Mouse (Mus musculus) stomach, postnatal 0 days (tissue): ENCODE measurements around the gene Pou3f1. TPM values are rescaled to one million over a fixed set of nuclear protein-coding genes. Genes with fewer than 3 reads are reported as not detected.

Experiments used
- ATAC-seq: fragments of 200-750 bp; cut with Nextera tagmentation; 2 replicates; pipeline ENCODE4 v1.8.0; 2017; ENCODE audit not compliant: low FRiP score, low TSS enrichment
- DNase-seq: peaks from one replicate; pipeline ENCODE4 v3.0.0-alpha.2; 2016; ENCODE audit warnings: low spot score
- H3K27ac ChIP-seq: fragments of 300-500 bp; sonication (generic); replicated peaks from 2 replicates; pipeline ENCODE4 v1.5.1; 2014; ENCODE audit warnings: mild to moderate bottlenecking, control low read depth
- H3K27me3 ChIP-seq: fragments of 300-500 bp; sonication (generic); 2 replicates; pipeline ENCODE4 v1.6.1; 2014; ENCODE audit warnings: low read length; ENCODE audit not compliant: control insufficient read depth, insufficient read depth
- H3K36me3 ChIP-seq: fragments of 300-500 bp; sonication (generic); 2 replicates; pipeline ENCODE4 v1.6.1; 2014; ENCODE audit warnings: low read length, mixed read lengths; ENCODE audit not compliant: control insufficient read depth, insufficient read depth
- H3K4me1 ChIP-seq: fragments of 300-500 bp; sonication (generic); replicated peaks from 2 replicates; pipeline ENCODE4 v1.6.1; 2014; ENCODE audit warnings: antibody characterized with exemption; ENCODE audit not compliant: control insufficient read depth, insufficient read depth
- H3K4me2 ChIP-seq: fragments of 300-500 bp; sonication (generic); replicated peaks from 2 replicates; pipeline ENCODE4 v1.6.1; 2014; ENCODE audit warnings: low read depth, mild to moderate bottlenecking, control low read depth, moderate library complexity
- H3K4me3 ChIP-seq: fragments of 300-500 bp; sonication (generic); 2 replicates; pipeline ENCODE4 v1.5.1; 2014; ENCODE audit warnings: low read depth, low read length, control low read depth
- H3K9ac ChIP-seq: fragments of 300-500 bp; sonication (generic); 2 replicates; pipeline ENCODE4 v1.6.1; 2014; ENCODE audit warnings: mild to moderate bottlenecking, low read length, control low read depth, mixed read lengths
- H3K9me3 ChIP-seq: fragments of 300-500 bp; sonication (generic); 2 replicates; pipeline ENCODE4 v1.6.1; 2016; ENCODE audit warnings: low read length; ENCODE audit not compliant: control insufficient read depth
- CTCF ChIP-seq: IDR thresholded peaks from 2 replicates; pipeline ENCODE4 v1.5.1; 2016; ENCODE audit warnings: antibody characterized with exemption, low read depth, mild to moderate bottlenecking, moderate library complexity
- EP300 ChIP-seq: optimal IDR thresholded peaks from 2 replicates; pipeline ENCODE3; 2016; ENCODE audit warnings: antibody characterized with exemption
- WGBS: fragments of 180-500 bp; shearing (Covaris S2); extraction: QIAGEN DNeasy Blood & Tissue Kit; methylation state at CpG from one replicate; pipeline ENCODE4 v1.1.7; 2014; 5-methylcytosine and 5-hydroxymethylcytosine counted together
- polyA plus RNA-seq: library from polyadenylated mRNA; unstranded; fragments of >200 nt; fragmentation: Nextera tagmentation; extraction: Ambion mirVana; gene quantifications from 2 replicates; pipeline ENCODE4 v1.2.1, GENCODE M21; 2015

Pou3f1 gene
- polyA plus RNA-seq, 1 experiment from 2014 or later = 0.13 TPM

- no peak for DNase-seq
- TF ChIP-seq EP300 (no peak), CTCF (no peak)
- Histone ChIP-seq H3K27ac (no peak overlapping the region), H3K4me3 (no peak overlapping the region), H3K36me3 (no peaks in the 10 kb centered on the region), H3K9ac (no peak overlapping the region), H3K4me1 (no peaks in the 10 kb centered on the region), H3K4me2 (no peak overlapping the region), H3K27me3 (peaks cover 11% of the 10 kb centered on the region), H3K9me3 (no peaks in the 10 kb centered on the region)
- 66% methylated on average over 15 of the region's 15 CpGs for WGBS
- ATAC-seq = no peak
Measured at GRCm38 (mm10) chr4:124664604-124665003, 8.0 kb downstream of the Pou3f1 start.

GRCm38 (mm10) chr4:124667476-124668033 is 10.9 kb downstream of the Pou3f1 start:
- Histone ChIP-seq H3K27me3 (0 out of 2 replicates have a peak, but pooled peaks cover 5% of the 10 kb centered on the region), H3K4me1 (0 out of 2 replicates have a peak, but pooled peaks cover 2% of the 10 kb centered on the region), H3K9me3 (no peaks in the 10 kb centered on the region), H3K27ac (no peak overlapping the region), H3K4me3 (no peak overlapping the region), H3K9ac (no peak overlapping the region), H3K36me3 (no peaks in the 10 kb centered on the region), H3K4me2 (no peak overlapping the region)
- TF ChIP-seq CTCF (no peak), EP300 (no peak)
- WGBS = 48% methylated on average over 14 of the region's 14 CpGs
- 0 out of 2 replicates have a peak, but pooled peaks have one; percentile 7 for ATAC-seq
- no peak for DNase-seq

DNA sequence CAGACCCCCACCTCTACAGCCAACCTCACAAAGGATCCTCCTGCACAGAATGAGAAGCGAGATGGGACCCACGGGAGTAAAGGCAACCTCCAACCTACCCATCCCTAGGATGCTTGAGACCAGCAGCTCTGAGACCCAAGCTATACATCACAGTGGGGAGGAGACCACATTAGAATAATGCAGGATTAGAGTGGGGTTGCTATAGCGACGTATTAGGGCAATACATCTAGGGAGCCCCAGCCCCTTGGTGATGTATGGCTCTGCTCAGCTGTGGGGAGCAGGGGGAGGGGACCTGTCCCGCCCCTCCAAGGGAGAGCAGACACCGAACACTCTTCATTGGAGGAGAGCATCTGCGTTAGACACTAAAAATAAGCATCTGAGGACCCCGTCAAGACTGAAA is 11.5 kb downstream of the Pou3f1 start:
- TF ChIP-seq CTCF (no peak), EP300 (no peak)
- 22% methylated on average over 8 of the region's 8 CpGs for WGBS
- H3K36me3 ChIP-seq = no peaks in the 10 kb centered on the region
- ATAC-seq = 0 out of 2 replicates have a peak, but pooled peaks have one; percentile 30
- H3K4me3 ChIP-seq = no peak overlapping the region
- no peak overlapping the region for H3K4me2 ChIP-seq
- H3K27me3 ChIP-seq = 0 out of 2 replicates have a peak, but pooled peaks cover 5% of the 10 kb centered on the region
- no peak overlapping the region for H3K27ac ChIP-seq
- H3K4me1 ChIP-seq = 0 out of 2 replicates have a peak, but pooled peaks cover 2% of the 10 kb centered on the region
- H3K9me3 ChIP-seq = no peaks in the 10 kb centered on the region
- no peak overlapping the region for H3K9ac ChIP-seq
- DNase-seq = no peak

DNA sequence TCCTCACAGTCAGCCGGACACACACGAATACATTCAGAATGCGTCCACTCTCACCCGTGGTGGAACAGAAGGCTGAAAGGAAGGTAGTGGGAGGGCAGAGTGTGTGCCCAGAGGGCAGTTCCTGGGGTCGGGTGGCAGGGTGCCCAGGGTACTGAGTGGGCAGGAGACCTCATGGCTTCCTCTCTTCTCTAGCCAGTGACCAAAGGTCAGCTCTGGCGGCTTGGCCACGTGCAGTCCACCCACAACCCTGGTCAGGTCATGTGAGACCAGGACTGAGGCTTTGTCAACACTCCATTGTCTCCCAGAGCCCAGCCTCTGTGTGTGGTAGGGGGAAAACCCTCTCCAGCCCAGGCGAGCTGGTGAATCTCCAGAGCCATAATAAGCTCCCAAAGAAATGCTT is 13.6 kb downstream of the Pou3f1 start:
- Histone ChIP-seq H3K27me3 (0 out of 2 replicates have a peak, but pooled peaks cover 2% of the 10 kb centered on the region), H3K4me2 (no peak overlapping the region), H3K9me3 (no peaks in the 10 kb centered on the region), H3K36me3 (no peaks in the 10 kb centered on the region), H3K9ac (no peak overlapping the region), H3K4me3 (no peak overlapping the region), H3K27ac (no peak overlapping the region), H3K4me1 (0 out of 2 replicates have a peak, but pooled peaks cover 2% of the 10 kb centered on the region)
- TF ChIP-seq EP300 (no peak), CTCF (no peak)
- ATAC-seq (no peak), DNase-seq (no peak)
- 66% methylated on average over 8 of the region's 8 CpGs for WGBS

- 0 out of 2 replicates have a peak, but pooled peaks cover 2% of the 10 kb centered on the region for H3K4me1 ChIP-seq
- ATAC-seq (no peak), DNase-seq (no peak)
- H3K36me3 ChIP-seq = 0 out of 2 replicates have a peak, but pooled peaks cover 2% of the 10 kb centered on the region
- TF ChIP-seq CTCF = no peak
- TF ChIP-seq EP300 = no peak
- no peak overlapping the region for H3K9ac ChIP-seq
- no peak overlapping the region for H3K27ac ChIP-seq
- 29% methylated on average over 7 of the region's 7 CpGs for WGBS
- no peak overlapping the region for H3K4me3 ChIP-seq
- no peaks in the 10 kb centered on the region for H3K9me3 ChIP-seq
- 0 out of 2 replicates have a peak, but pooled peaks cover 2% of the 10 kb centered on the region for H3K27me3 ChIP-seq
- H3K4me2 ChIP-seq = no peak overlapping the region
Measured at GRCm38 (mm10) chr4:124671583-124671982, 15.0 kb downstream of the Pou3f1 start.
